Mouse (Mus musculus): Measurements from ENCODE around the gene A4galt.
A peak's percentile ranks its signal among the peaks of the same experiment; 100 is the strongest.

DNA sequence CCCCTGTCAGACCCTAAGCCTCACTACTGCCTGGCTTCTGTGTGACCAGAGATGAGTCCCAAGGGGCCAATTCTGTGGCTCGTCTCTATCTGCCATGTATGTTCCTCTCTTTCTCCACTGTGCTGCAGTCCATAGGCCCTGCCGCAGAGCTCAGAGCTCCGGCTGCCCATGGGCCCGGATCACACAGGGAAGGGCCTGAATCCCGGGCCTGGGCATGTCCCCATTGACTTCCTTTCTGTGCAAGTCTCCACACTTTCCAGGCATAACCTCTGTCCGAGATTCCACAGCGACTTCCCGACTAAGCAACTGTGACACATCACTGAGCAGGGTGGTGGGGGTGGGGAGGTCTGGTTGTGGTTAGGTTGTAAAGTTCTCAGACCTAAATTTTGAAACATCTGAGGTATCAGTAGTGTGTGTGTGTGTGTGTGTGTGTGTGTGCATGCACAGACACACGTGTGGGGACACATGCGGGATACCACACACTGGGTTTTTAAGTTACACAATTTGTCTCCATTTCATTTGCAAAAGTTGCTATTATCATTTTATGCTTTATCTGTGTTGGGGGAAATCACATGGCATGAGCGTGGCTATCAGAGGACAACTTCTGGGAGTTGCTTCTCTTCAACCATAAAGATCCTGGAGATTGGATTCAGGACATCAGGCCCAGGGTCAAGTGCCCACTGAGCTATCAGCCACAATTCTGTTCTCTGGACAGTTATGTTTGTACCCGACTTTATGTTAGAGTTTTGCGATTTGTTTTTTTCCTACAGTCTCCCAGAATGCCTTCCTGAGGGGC is 40.9 kb upstream of the A4galt start:
- TF ChIP-seq TAL1 (IDR thresholded peaks at IDR 0.05; ENCODE audit: low read length) (peak; percentile 19; the same call in 1 of the 2 replicates), UBTF (IDR thresholded peaks at IDR 0.05; ENCODE audit: borderline replicate concordance, insufficient read depth, low read depth, low read length) (no peak)

All from MEL (cell line).